Mouse (Mus musculus): ENCODE results near the gene Ksr2. TPM values are rescaled to one million over a fixed set of nuclear protein-coding genes. Genes with fewer than 3 reads are reported as not detected.

Gene Ksr2
- total and polyA plus RNA-seq, 3 experiments: not detected

DNA sequence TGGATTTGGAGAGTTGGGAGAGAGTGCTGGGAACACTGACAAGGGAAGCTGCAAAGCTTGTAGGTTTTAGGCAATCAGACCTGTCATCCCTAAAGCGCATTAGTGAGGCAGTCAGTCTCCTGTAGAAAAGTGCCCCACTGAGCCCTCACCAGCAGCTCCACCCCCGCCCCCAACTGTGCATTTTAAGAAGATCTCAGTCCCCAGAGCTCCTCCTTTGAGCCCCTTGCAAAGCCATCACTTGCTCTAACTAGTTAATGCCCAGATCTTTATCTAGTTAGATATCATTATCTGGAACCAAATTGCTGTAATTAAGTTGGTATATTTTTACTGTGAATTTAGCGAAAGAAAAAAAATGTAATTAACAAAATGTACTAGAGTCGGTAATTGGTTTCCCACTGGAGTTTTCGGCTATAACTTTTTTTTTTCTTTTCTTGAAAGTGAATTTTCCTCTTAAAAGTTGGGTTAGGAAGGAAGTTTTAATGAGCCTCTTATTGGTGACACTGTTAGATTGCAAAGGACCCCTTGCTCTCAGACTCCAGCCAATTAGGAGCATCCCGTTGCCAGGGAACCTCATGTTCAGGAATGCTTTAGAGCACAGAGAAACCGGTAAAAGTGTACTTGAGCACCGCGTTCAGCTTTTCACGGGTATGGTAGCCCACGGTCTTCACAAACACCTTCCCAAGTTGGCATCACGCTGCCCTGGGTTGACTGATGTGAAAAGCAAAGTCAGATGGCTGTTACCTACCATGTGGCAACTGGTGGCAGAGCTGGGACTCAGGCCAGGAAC is 344.1 kb downstream of the Ksr2 start:
- Histone ChIP-seq H3K27ac (ENCODE audit: control insufficient read depth, low read depth, low read length) (no peak overlapping the region), H3K27me3 (ENCODE audit: control insufficient read depth in 1 of 2, insufficient read depth in 2 of 2, low read length in 2 of 2) (no peaks in the 10 kb centered on the region), H3K9me3 (replicated peaks; ENCODE audit: insufficient read depth, low read length) (no peaks in the 10 kb centered on the region), H3K4me1 (ENCODE audit: control insufficient read depth in 1 of 2, insufficient read depth in 2 of 2, low read length in 2 of 2) (no peaks in the 10 kb centered on the region), H3K9ac (ENCODE audit: control insufficient read depth, low read depth, low read length, poor library complexity, severe bottlenecking) (no peak overlapping the region), H3K36me3 (ENCODE audit: control insufficient read depth in 1 of 2, insufficient read depth in 2 of 2, low read length in 2 of 2) (no peaks in the 10 kb centered on the region), H3K4me3 (ENCODE audit: control insufficient read depth in 1 of 2, insufficient read depth in 1 of 2, low read depth in 2 of 2, low read length in 2 of 2) (no peak overlapping the region), H3K79me2 (ENCODE audit: control insufficient read depth, insufficient read depth, low read length, poor library complexity) (no peaks in the 10 kb centered on the region)
- DNase-seq (ENCODE audit: low read depth, low spot score): no peak
- no peak for TF ChIP-seq POLR2AphosphoS5 (IDR thresholded peaks at IDR 0.05; ENCODE audit: borderline replicate concordance, low read depth, low read length)
- no peak for TF ChIP-seq ELF1 (IDR thresholded peaks at IDR 0.05; ENCODE audit: low read depth, low read length)
- TF ChIP-seq MXI1 (IDR thresholded peaks at IDR 0.05; ENCODE audit: low read depth, low read length): no peak
- TF ChIP-seq SMC3 (IDR thresholded peaks at IDR 0.05; ENCODE audit: low read depth, low read length): no peak
- TF ChIP-seq RCOR1 (IDR thresholded peaks at IDR 0.05; ENCODE audit: low read depth, low read length): no peak
- no peak for TF ChIP-seq POLR2A (IDR thresholded peaks at IDR 0.05; ENCODE audit: control insufficient read depth in 1 of 2, insufficient read depth in 1 of 2, low read depth in 1 of 2, low read length in 2 of 2, poor library complexity in 1 of 2)
- no peak for TF ChIP-seq GABPA (IDR thresholded peaks at IDR 0.05; ENCODE audit: low read depth, low read length)
- no peak for TF ChIP-seq E2F4 (IDR thresholded peaks at IDR 0.05; ENCODE audit: borderline replicate concordance, low read depth, low read length)
- no peak for TF ChIP-seq POLR2AphosphoS2 (IDR thresholded peaks at IDR 0.05; ENCODE audit: low read length)
- TF ChIP-seq HCFC1 (IDR thresholded peaks at IDR 0.05; ENCODE audit: low read depth, low read length): no peak
- TF ChIP-seq CHD1 (IDR thresholded peaks at IDR 0.05; ENCODE audit: low read depth, low read length): no peak
- no peak for TF ChIP-seq MAX (IDR thresholded peaks at IDR 0.05; ENCODE audit: low read length)
- no peak for TF ChIP-seq MAZ (IDR thresholded peaks at IDR 0.05; ENCODE audit: low read depth, low read length)
- no peak for TF ChIP-seq NELFE (IDR thresholded peaks at IDR 0.05; ENCODE audit: low read depth, low read length)
- TF ChIP-seq UBTF (IDR thresholded peaks at IDR 0.05; ENCODE audit: borderline replicate concordance, insufficient read depth, low read depth, low read length): no peak
- no peak for TF ChIP-seq ZMIZ1 (IDR thresholded peaks at IDR 0.05; ENCODE audit: low read depth, low read length)
- TF ChIP-seq CHD2 (IDR thresholded peaks at IDR 0.05; ENCODE audit: low read length): no peak
- TF ChIP-seq ZNF384 (IDR thresholded peaks at IDR 0.05; ENCODE audit: low read depth, low read length): no peak
- TF ChIP-seq USF1 (IDR thresholded peaks at IDR 0.05; ENCODE audit: low read depth, low read length): no peak
- no peak for TF ChIP-seq USF2 (IDR thresholded peaks at IDR 0.05; ENCODE audit: borderline replicate concordance in 1 of 2, insufficient read depth in 1 of 2, low read depth in 1 of 2, low read length in 2 of 2)
